Mouse (Mus musculus) NIH3T3 (cell line): ENCODE results near the gene Fh1.

ENCODE experiments used
- DNase-seq: peaks from one replicate; pipeline ENCODE4 v3.0.0-alpha.2; 2012; ENCODE audit warnings: low read depth

Fh1 gene

DNA sequence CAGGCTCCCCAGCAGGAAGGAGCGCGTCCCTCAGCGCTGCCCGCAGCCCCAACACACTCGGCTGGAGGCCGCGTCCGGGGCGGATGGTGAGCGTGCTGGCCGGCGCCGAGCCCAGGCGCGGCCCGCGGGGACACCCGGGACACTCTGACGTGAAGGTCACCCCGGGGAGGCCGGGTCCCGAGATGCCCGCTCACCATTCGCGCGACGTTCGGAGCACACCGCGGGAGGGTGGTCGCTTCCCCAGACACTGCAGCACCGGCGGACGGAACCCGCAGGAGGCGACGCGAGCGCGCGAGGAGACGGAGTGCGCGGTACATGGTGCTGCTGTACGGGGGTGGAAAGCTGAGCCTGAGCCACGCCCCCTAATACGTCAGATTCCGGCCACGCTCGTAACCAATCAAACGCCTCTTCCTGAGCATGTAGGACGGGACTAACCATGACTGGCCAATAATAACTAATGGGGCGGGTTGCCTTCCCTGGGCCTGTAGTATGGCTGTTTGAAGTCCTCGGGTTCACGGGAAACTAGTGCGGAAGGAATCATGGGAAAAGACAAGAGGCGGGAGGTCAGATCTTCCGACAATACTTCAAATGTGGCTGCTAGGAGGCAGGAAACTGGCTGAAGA, at the start of gene Fh1:
Gene Fh1 (minus strand): TSS at position 379 of the 623 bp plus-strand sequence.
- peak; percentile 98 for DNase-seq

- no peak for DNase-seq
Observed at GRCm38 (mm10) chr1:175675116-175675515, 49.7 kb upstream of the Fh1 start.

DNA sequence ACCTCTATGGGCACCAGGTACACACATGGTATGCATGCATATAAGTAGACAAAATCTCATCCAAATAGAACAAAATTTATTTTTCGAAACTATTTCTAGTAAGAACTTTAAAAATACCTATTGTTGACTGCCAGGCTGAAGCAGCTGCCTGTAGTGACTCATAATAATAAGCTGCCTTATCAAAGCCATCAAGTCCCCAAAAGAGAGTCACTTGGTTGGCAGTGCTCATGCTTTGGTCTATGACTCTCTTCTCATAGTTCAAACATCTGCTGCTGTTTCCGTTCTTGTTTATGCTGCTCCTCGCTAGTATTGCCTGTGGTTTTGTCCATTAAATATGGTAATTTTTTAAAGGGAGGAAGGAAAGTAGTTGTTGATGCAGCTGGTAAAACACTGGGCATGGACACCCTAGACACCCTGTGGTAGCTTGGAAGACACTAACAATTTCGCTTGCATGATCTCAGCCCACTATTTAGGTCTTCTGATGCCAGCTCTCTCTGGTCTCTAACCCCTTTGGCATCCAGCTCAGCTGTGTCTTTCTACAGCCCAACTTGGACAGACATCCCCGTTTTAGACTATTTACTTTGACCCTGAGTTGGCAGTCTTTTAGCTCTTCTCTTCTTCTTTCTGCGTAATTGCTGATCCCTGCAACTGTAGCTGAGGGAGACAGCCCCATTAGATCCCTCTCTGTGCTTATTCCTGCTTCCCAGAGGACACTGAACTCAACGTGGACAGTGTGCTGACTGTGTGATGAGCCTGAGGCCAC, 48.3 kb upstream of the Fh1 start:
- DNase-seq: no peak

GRCm38 (mm10) chr1:175671626-175672025, 46.2 kb upstream of the Fh1 start:
- DNase-seq: peak; percentile 45

- DNase-seq: peak; percentile 86
Observed at GRCm38 (mm10) chr1:175670042-175670441, 44.6 kb upstream of the Fh1 start.

DNA sequence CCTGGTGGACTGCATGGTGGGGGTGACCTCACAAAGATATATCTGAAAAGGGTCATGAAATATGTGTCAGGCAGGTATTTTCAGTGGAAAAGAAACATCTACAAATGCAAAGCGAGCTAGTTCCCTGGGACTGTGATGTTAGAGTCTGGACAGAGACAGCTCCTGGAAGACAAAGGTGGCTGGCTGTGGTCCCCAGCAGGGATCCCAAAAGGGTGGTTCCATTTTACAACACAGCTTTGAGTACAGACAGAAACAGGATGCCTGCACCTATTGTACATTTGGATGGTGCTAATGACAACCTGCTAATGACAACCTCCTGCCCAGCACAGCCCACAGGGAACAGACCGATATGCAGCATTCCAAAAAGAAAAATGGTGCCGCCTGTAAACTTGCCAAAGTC, 44.0 kb upstream of the Fh1 start:
- no peak for DNase-seq

DNA sequence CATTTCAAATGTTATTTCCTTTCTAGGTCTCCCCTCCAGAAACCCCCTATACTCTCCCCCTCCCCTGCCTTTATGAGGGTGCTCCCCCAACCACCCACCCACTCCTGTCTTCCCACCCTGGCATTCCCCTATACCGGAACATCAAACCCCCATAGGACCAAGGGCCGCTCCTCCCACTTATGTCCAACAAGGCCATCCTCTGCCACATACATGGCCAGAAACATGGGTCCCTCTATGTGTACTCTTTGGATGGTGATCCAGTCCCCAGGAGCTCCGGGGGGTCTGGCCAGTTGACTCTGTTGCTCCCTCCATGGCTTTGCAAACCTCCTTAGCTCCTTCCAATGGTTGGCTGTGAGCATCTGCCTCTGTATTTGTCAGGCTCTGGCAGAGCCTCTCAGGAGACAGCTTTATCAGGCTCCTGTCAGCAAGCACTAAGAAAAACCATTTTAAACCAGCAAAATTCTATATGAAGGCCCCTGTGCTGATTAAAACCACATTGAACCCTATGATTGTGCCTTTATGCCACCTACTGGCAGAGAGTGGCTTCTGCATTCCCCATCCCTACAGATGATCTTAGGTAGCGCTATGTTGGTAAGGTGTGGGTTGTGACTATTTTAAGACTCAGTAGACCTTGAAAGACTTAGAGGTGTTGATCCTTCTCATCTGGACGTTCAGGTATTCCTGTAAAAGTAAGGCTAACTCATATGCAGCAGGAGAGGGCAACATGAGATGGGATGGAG, 43.4 kb upstream of the Fh1 start:
- peak; percentile 81 for DNase-seq

- no peak for DNase-seq
Observed at GRCm38 (mm10) chr1:175659900-175660299, 34.5 kb upstream of the Fh1 start.

GRCm38 (mm10) chr1:175648615-175649014, 23.2 kb upstream of the Fh1 start:
- DNase-seq: no peak

DNA sequence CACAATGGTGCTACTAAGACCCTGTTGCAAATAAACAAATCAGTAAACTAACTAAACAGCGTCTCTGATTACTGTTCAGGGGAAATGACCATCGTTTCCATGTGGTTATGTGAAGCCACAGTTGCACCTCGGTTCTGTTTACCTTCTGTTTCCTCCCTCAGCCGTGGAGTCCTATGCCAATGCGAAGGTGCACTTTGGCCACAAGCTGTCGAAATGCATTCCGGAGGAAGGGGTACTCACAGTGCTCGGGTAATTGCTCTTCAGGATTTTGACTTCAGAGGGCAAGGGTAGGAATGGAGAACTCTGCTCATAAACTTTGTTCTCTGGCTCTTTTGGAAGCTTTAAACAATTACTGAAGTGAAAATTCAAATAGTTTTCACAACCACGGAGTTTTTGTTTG, 21.5 kb upstream of the Fh1 start:
- DNase-seq: no peak

DNA sequence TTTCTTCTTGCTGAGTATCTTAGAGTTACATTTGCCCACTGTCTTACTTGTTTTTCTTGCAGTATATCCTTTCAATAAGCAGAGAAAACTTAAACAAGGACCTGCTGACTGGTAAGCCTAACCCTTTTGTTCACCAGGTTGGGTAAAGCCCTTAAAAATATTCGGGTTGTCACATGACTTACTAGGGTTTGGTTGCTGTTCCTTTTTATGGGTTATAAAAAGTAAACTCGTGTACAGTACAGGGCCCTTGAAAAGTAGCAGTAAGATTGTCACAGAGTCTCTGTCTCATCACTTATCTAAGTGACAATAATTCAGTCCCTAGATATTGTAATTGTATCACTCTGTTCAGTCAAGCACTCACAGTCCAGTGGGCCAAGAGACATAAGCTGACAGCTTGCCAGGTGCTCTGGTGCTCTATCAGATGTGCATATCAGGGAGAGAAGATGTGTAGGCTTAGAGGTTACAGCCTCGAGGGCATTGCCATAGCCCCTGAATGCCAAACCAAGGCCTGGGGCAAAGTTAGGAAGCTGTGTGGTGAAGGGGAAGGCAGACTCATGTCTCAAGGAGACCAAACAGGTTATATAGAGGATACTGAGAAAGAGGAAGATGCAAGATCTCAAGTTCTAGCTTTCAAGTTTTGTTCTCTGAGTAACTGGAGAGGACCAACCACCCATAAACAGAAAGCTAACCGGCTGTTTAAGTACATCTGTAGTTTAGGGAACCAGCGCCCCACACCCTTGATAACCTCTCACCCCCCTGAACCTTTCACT, 18.2 kb upstream of the Fh1 start:
- DNase-seq: no peak

DNA sequence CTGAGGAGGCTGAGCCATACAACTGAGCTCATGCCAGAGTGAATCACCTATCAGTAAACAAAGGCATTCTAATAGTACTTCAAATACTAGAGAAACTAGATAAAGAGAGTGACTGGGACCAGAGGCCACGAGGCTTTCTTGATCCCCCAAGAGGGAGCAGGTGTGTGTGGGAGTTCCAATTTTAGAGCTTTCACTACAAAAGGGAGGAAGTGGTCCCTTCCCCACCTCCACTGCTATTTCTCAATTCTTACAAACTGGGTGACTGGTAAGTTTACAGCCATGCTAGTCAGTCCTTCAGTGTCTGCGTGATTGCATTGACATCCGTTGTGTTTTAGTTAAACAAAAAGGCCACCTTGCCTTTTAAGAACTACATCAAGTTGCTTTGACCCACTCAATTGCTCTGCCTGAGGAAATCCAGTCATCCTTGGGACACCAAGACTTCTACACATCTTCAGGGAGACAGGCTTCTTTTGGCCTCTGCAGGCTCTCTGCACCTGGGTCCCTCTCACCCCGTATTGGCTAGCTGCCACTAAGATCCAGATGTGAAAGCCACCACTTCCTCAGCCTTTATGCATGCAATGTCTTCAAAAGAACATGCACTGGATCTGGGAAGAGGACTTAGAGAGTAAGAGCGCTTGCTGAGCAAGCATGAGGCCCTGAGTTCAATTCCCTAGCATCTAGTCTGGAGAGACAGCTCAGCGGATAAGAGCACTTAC, 15.2 kb upstream of the Fh1 start:
- no peak for DNase-seq

DNA sequence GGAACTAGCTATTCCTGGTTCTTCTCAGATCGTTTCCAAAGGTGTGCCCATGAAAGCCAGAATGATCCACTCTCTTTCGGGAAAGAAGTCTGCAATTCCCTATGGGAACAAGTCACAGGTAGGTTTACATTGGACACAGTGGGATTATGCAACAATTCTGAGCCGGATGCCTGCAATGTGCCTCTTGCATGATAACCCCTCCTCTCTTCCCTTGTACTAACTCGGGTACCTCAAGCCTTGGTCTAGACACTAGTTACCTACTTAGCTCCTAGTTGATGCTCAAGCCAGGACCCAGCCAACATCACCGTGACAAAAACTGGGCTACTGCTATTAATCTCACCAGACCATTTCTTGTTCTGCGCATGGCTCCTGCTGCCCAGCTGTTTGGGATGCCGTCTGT, 13.6 kb upstream of the Fh1 start:
- DNase-seq: no peak

DNA sequence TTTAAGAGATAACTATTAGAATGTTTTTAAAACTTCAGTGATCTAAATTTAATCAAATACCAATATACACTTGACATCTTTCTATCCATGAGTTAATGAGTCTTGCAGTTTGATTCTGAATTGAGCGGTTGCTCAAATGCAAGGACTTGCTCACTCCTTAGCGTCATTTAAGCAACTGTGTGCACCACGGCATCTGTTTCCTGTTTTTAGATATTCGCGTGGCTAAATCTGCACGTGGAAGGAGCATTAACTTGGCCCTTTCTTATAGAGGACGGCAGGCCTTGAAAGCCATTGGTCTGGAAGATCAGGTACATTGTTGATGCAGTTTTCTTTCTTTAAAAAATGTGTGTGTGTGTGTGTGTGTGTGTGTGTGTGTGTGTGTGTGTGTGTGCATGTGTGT, 12.2 kb upstream of the Fh1 start:
- no peak for DNase-seq

DNA sequence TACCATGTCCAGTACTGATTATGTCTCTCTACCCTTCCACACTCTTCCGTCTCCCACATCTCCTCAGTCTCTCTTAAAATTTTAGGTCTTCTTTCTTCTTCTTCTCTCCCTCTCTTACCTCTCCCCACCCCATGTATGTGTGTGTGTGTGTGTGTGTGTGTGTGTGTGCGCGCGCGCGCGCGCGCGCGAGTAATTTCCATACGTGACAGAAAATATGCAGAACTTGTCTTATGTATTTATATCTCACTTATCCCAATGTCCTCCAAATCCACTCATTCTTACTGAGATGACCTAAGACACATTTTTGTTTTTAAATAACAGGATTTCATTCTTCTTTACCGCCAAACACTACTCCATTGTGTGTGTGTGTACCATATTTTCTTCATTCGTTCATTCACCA, 7.0 kb upstream of the Fh1 start:
- DNase-seq: no peak

DNA sequence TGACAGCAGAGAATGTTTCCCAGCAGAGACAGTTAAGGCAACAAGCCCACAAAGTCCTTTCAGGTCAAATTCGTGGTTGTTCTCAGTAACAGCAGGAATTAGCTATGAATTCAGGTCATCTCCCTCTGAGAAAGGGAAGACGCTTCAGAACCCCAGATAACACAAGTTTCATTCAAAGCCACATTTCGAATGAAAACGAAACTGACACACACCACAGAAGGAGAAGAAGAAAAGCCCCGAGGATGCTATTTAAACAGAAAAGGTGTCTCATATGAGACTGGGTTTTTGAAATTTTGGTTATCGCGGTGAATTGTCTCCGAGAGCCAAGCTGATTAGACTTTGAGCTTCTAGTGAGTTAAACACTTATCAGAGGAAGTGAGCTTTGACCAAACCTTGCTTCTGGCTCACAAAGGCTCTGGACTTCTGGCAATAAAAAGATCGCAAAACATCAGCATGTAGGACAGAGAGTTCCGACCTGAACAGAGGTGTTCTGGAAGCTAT, 6.3 kb upstream of the Fh1 start:
- no peak for DNase-seq

DNA sequence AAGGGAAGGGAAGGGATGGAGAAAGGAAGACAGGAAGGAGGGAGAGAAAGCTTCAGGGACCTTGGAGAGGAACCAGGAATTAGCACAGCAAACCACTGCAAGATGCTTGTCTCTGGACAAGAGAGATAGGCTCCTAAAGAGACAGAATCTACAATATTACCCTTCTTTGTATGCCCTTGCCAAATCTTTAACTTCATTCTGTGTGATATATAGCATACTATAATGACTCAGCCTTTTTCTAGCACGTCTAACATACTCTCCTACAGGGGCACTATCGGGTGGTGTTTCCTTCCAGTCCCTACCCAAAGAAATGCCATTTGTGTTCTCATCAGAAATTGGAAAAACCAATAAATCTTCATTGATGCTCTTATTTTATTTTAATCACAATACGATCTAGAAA, 5.6 kb upstream of the Fh1 start:
- peak; percentile 11 for DNase-seq

GRCm38 (mm10) chr1:175630345-175630744, 4.9 kb upstream of the Fh1 start:
- no peak for DNase-seq

DNA sequence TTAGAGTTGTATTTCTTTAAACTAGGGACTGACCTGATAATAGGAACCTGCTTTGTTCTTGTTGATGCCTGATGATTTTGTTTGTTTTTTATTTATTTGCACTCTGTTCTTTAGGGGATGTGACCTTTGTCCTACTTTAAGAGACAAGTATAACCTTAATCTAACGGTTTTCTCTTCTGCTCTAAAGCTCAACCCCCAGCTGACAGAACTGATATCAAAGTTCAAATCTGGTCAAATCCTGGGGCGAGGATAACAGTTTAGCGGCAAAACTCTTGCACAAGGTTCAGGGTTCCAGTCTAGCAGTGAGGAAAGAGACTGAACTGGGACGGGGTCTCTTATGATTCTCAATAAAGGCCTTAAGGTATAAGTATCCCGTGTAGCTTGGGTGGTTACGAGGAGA, 3.8 kb upstream of the Fh1 start:
- no peak for DNase-seq

DNA sequence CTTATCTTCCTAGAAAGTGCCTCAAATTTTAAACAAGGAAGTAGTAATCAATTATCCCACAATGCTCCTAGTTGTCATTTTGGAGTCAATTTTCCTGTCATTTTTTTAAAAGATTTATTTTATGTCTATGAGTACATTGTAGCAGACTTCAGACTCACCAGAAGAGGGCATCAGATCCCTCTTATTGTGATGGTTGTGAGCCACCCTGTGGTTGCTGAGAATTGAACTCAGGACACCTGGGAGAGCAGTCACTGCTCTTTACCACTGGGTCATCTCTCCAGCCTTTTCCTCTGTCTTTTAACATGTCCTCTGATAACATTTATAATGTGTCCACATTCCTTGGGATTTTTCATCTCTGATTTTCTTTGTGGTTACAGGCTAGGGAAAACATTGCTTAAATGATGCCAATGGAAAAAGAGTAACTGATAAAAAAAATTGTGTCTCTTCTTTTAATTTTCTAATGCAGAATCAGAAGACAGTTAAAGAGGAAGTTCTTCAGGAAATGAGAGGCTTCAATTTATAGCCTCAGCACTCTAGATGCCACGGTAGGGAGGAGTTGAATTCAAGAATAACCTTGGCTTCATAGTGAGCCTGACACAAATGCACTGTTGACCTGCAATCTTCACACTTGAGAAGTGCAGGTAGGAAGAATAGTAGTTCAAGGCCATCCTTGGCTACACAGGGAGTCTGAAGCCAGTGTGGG, 706 bp upstream of the Fh1 start:
- DNase-seq: peak; percentile 65

DNA sequence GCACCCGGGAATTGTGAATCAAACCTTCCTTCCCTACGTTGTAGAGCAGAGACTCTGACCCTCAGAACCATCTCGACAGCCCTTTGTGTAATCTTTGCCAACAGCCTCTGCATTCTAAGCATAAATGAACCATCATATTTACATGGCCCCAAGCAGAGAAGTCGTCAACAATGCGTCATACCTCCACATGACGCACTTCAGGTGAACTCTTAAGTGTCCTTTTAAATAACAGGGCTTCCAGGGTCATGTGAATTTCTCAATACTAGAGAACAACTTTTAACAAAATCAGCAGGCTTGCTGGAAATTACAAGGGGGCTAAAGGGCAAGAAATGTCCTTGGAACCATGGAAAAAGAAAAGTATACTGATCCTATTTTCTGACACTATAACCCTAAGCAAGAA, 1.8 kb downstream of the Fh1 start:
- DNase-seq: peak; percentile 5
